Mouse (Mus musculus): ENCODE measurements around the gene Gatad2a. TPM values are rescaled to one million over a fixed set of nuclear protein-coding genes. Genes with fewer than 3 reads are reported as not detected.
A peak's percentile ranks its signal among the peaks of the same experiment; 100 is the strongest.
"Not testable (repeated sequence)": the region's sequence is repeated elsewhere in the genome, so short reads cannot be mapped to it uniquely, and the experiment has no call there.

Gene Gatad2a
- polyA plus RNA-seq, 1 experiment from 2014 or later = 92.7 TPM

- Histone ChIP-seq H3K4me2 (ENCODE audit: low read depth) (no peak overlapping the region), H3K4me3 (ENCODE audit: low read depth, low read length) (no peak overlapping the region), H3K4me1 (ENCODE audit: control insufficient read depth, insufficient read depth, low read length) (no peaks in the 10 kb centered on the region), H3K36me3 (ENCODE audit: control insufficient read depth, insufficient read depth, low read length) (no peaks in the 10 kb centered on the region), H3K9me3 (ENCODE audit: control insufficient read depth, low read length) (no peaks in the 10 kb centered on the region), H3K27ac (ENCODE audit: low read depth, low read length) (no peak overlapping the region), H3K27me3 (ENCODE audit: control insufficient read depth, insufficient read depth, low read length) (no peaks in the 10 kb centered on the region), H3K9ac (ENCODE audit: low read length) (no peak overlapping the region)
- DNase-seq (ENCODE audit: low spot score) (no peak), ATAC-seq (ENCODE audit: insufficient read depth, low FRiP score, low TSS enrichment) (no peak)
- WGBS = 85% methylated on average over 2 of the region's 2 CpGs
Observed at GRCm38 (mm10) chr8:70000226-70000625, 4.0 kb upstream of the Gatad2a start.

- 87% methylated on average over 4 of the region's 4 CpGs for WGBS
- H3K9me3 ChIP-seq (ENCODE audit: control insufficient read depth, low read length) = no peaks in the 10 kb centered on the region
- H3K4me2 ChIP-seq (ENCODE audit: low read depth) = no peak overlapping the region
- H3K36me3 ChIP-seq (ENCODE audit: control insufficient read depth, insufficient read depth, low read length) = no peaks in the 10 kb centered on the region
- H3K4me3 ChIP-seq (ENCODE audit: low read depth, low read length) = no peak overlapping the region
- no peaks in the 10 kb centered on the region for H3K27me3 ChIP-seq (ENCODE audit: control insufficient read depth, insufficient read depth, low read length)
- no peak overlapping the region for H3K9ac ChIP-seq (ENCODE audit: low read length)
- DNase-seq (ENCODE audit: low spot score) (no peak), ATAC-seq (ENCODE audit: insufficient read depth, low FRiP score, low TSS enrichment) (no peak)
- 0 out of 2 replicates have a peak, but pooled peaks cover 2% of the 10 kb centered on the region for H3K4me1 ChIP-seq (ENCODE audit: control insufficient read depth, insufficient read depth, low read length)
- H3K27ac ChIP-seq (ENCODE audit: low read depth, low read length) = no peak overlapping the region
Observed at GRCm38 (mm10) chr8:69999236-69999635, 3.1 kb upstream of the Gatad2a start.

- Histone ChIP-seq H3K4me1 (ENCODE audit: control insufficient read depth, insufficient read depth, low read length) (0 out of 2 replicates have a peak, but pooled peaks cover 2% of the 10 kb centered on the region), H3K36me3 (ENCODE audit: control insufficient read depth, insufficient read depth, low read length) (no peaks in the 10 kb centered on the region), H3K4me3 (ENCODE audit: low read depth, low read length) (no peak overlapping the region), H3K27ac (ENCODE audit: low read depth, low read length) (no peak overlapping the region), H3K27me3 (ENCODE audit: control insufficient read depth, insufficient read depth, low read length) (no peaks in the 10 kb centered on the region), H3K9ac (ENCODE audit: low read length) (no peak overlapping the region), H3K4me2 (ENCODE audit: low read depth) (no peak overlapping the region), H3K9me3 (ENCODE audit: control insufficient read depth, low read length) (no peaks in the 10 kb centered on the region)
- WGBS = 91% methylated on average over 3 of the region's 3 CpGs
- ATAC-seq (ENCODE audit: insufficient read depth, low FRiP score, low TSS enrichment) (no peak), DNase-seq (ENCODE audit: low spot score) (no peak)
Observed at GRCm38 (mm10) chr8:69998706-69999105, 2.5 kb upstream of the Gatad2a start.

DNA sequence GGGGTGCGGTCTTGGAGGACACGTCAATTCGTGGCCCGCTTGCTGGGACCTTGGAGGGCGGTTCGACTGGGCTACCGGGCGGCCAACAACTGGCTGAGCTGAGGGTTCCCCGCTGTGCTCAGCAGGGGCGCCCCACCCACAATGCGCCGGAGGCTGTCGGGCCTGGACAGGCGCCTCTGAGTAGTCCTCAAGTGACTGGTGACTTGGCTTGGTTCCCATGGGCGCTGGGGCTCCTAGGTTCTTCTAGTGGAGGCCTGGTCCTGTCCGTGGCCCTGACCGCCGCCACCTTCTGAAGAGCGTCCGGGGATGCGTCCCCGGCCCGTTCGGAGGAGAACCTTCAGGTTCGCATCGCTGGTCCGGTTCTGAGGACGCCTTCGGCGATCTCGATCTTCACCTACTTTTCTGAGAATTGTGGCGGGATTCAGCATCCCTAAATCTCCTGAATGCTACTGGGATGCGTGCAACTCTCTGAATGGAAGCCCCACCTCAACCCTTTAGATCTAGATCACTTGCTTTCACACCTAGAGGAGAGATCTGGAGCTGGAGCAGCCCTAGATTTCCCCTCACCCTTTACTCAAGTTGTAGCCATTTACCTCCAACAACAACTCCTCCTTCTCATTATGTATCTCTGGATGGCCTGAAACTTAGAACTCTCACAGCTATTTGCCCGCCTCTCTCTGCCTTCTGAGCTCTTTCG lies 553 bp upstream of the Gatad2a start:
- H3K4me3 ChIP-seq (ENCODE audit: low read depth, low read length) = peak overlapping the region; percentile 92
- no peak for ATAC-seq (ENCODE audit: insufficient read depth, low FRiP score, low TSS enrichment)
- H3K27ac ChIP-seq (ENCODE audit: low read depth, low read length) = peak overlapping the region; percentile 29; the same call in 1 of the 2 replicates
- peak overlapping the region; percentile 89 for H3K4me2 ChIP-seq (ENCODE audit: low read depth)
- H3K36me3 ChIP-seq (ENCODE audit: control insufficient read depth, insufficient read depth, low read length) = no peaks in the 10 kb centered on the region
- no peaks in the 10 kb centered on the region for H3K9me3 ChIP-seq (ENCODE audit: control insufficient read depth, low read length)
- WGBS = 3% methylated on average over 35 of the region's 35 CpGs
- H3K27me3 ChIP-seq (ENCODE audit: control insufficient read depth, insufficient read depth, low read length) = no peaks in the 10 kb centered on the region
- peak overlapping the region; percentile 73 for H3K9ac ChIP-seq (ENCODE audit: low read length)
- H3K4me1 ChIP-seq (ENCODE audit: control insufficient read depth, insufficient read depth, low read length) = 0 out of 2 replicates have a peak, but pooled peaks cover 2% of the 10 kb centered on the region
- no peak for DNase-seq (ENCODE audit: low spot score)

DNA sequence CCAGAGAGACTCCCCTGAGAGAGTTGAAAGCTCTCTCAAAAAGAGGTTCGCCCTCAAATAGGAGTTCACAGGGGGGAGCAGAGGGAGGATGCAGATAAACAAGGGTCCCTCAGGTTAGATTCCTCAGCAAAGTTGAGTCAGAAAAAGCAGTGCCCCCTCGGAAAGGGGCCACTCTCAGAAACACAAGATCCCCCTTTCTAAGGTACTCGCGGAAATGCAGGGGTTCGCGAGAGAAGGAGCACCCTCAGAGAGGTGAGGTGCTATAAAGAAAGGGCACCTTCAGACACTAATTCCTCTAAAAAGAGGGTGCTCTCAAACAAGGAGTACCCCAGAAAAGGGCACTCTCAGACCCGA lies 785 bp downstream of the Gatad2a start:
- H3K9ac ChIP-seq (ENCODE audit: low read length) = peak overlapping the region; percentile 76
- H3K4me1 ChIP-seq (ENCODE audit: control insufficient read depth, insufficient read depth, low read length) = 0 out of 2 replicates have a peak, but pooled peaks cover 2% of the 10 kb centered on the region
- peak overlapping the region; percentile 95 for H3K27ac ChIP-seq (ENCODE audit: low read depth, low read length)
- WGBS = under 1% methylated on average over 7 of the region's 7 CpGs
- no peaks in the 10 kb centered on the region for H3K27me3 ChIP-seq (ENCODE audit: control insufficient read depth, insufficient read depth, low read length)
- DNase-seq (ENCODE audit: low spot score) (no peak), ATAC-seq (ENCODE audit: insufficient read depth, low FRiP score, low TSS enrichment) (no peak)
- no peaks in the 10 kb centered on the region for H3K9me3 ChIP-seq (ENCODE audit: control insufficient read depth, low read length)
- H3K4me3 ChIP-seq (ENCODE audit: low read depth, low read length) = peak overlapping the region; percentile 92
- no peaks in the 10 kb centered on the region for H3K36me3 ChIP-seq (ENCODE audit: control insufficient read depth, insufficient read depth, low read length)
- peak overlapping the region; percentile 91 for H3K4me2 ChIP-seq (ENCODE audit: low read depth)

DNA sequence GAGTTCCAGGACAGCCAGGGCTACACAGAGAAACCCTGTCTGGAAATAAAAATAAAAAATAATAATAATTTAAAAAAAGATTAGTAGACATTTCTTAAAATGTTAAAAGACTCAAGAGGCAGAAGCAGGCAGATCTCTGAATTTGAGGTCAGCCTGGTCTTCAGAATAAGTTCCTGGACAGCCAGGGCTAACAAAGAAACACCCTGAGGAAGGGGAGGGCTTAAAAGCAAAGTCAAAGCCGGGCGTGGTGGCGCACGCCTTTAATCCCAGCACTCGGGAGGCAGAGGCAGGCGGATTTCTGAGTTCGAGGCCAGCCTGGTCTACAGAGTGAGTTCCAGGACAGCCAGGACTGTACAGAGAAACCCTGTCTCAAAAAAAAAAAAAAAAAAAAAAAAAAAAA lies 7.2 kb downstream of the Gatad2a start:
- not testable (repeated sequence) for DNase-seq (ENCODE audit: low spot score); H3K4me2 ChIP-seq (ENCODE audit: low read depth); H3K36me3 ChIP-seq (ENCODE audit: control insufficient read depth, insufficient read depth, low read length); H3K4me3 ChIP-seq (ENCODE audit: low read depth, low read length); ATAC-seq (ENCODE audit: insufficient read depth, low FRiP score, low TSS enrichment); H3K27me3 ChIP-seq (ENCODE audit: control insufficient read depth, insufficient read depth, low read length); H3K9me3 ChIP-seq (ENCODE audit: control insufficient read depth, low read length); H3K9ac ChIP-seq (ENCODE audit: low read length); H3K4me1 ChIP-seq (ENCODE audit: control insufficient read depth, insufficient read depth, low read length); H3K27ac ChIP-seq (ENCODE audit: low read depth, low read length)
- 91% methylated on average over 6 of the region's 7 CpGs for WGBS

GRCm38 (mm10) chr8:69987744-69988143 lies 8.4 kb downstream of the Gatad2a start:
- H3K4me2 ChIP-seq (ENCODE audit: low read depth) = no peak overlapping the region
- no peak overlapping the region for H3K27ac ChIP-seq (ENCODE audit: low read depth, low read length)
- no peaks in the 10 kb centered on the region for H3K9me3 ChIP-seq (ENCODE audit: control insufficient read depth, low read length)
- no peak overlapping the region for H3K4me3 ChIP-seq (ENCODE audit: low read depth, low read length)
- no peaks in the 10 kb centered on the region for H3K36me3 ChIP-seq (ENCODE audit: control insufficient read depth, insufficient read depth, low read length)
- no peak overlapping the region for H3K9ac ChIP-seq (ENCODE audit: low read length)
- H3K27me3 ChIP-seq (ENCODE audit: control insufficient read depth, insufficient read depth, low read length) = no peaks in the 10 kb centered on the region
- H3K4me1 ChIP-seq (ENCODE audit: control insufficient read depth, insufficient read depth, low read length) = no peaks in the 10 kb centered on the region
- no peak for ATAC-seq (ENCODE audit: insufficient read depth, low FRiP score, low TSS enrichment)
- no peak for DNase-seq (ENCODE audit: low spot score)

- Histone ChIP-seq H3K27me3 (ENCODE audit: control insufficient read depth, insufficient read depth, low read length) (no peaks in the 10 kb centered on the region), H3K4me2 (ENCODE audit: low read depth) (no peak overlapping the region), H3K36me3 (ENCODE audit: control insufficient read depth, insufficient read depth, low read length) (no peaks in the 10 kb centered on the region), H3K4me1 (ENCODE audit: control insufficient read depth, insufficient read depth, low read length) (no peaks in the 10 kb centered on the region), H3K9me3 (ENCODE audit: control insufficient read depth, low read length) (no peaks in the 10 kb centered on the region), H3K9ac (ENCODE audit: low read length) (no peak overlapping the region), H3K27ac (ENCODE audit: low read depth, low read length) (no peak overlapping the region), H3K4me3 (ENCODE audit: low read depth, low read length) (no peak overlapping the region)
- 77% methylated on average over 2 of the region's 2 CpGs for WGBS
- ATAC-seq (ENCODE audit: insufficient read depth, low FRiP score, low TSS enrichment) (no peak), DNase-seq (ENCODE audit: low spot score) (no peak)
Observed at GRCm38 (mm10) chr8:69984876-69985553, 11.2 kb downstream of the Gatad2a start.

- DNase-seq (ENCODE audit: low spot score) (no peak), ATAC-seq (ENCODE audit: insufficient read depth, low FRiP score, low TSS enrichment) (no peak)
- Histone ChIP-seq H3K4me3 (ENCODE audit: low read depth, low read length) (no peak overlapping the region), H3K27ac (ENCODE audit: low read depth, low read length) (no peak overlapping the region), H3K9me3 (ENCODE audit: control insufficient read depth, low read length) (no peaks in the 10 kb centered on the region), H3K4me2 (ENCODE audit: low read depth) (no peak overlapping the region), H3K36me3 (ENCODE audit: control insufficient read depth, insufficient read depth, low read length) (no peaks in the 10 kb centered on the region), H3K4me1 (ENCODE audit: control insufficient read depth, insufficient read depth, low read length) (peaks cover 4% of the 10 kb centered on the region), H3K9ac (ENCODE audit: low read length) (no peak overlapping the region), H3K27me3 (ENCODE audit: control insufficient read depth, insufficient read depth, low read length) (no peaks in the 10 kb centered on the region)
- 92% methylated on average over 4 of the region's 4 CpGs for whole genome bisulfite sequencing
Observed at GRCm38 (mm10) chr8:69978456-69978855, 17.7 kb downstream of the Gatad2a start.
